Mouse (Mus musculus) erythroblast, embryonic 14.5 days (primary cell): ENCODE data around the gene Ctsw. TPM values are rescaled to one million over a fixed set of nuclear protein-coding genes. Genes with fewer than 3 reads are reported as not detected.

Experiments used
- H3K27me3 ChIP-seq: 2 replicates; pipeline ENCODE4 v1.6.1; 2012; ENCODE audit warnings: inconsistent platforms; ENCODE audit not compliant: control insufficient read depth
- H3K36me3 ChIP-seq: 2 replicates; pipeline ENCODE4 v1.6.1; 2012; ENCODE audit warnings: mild to moderate bottlenecking, inconsistent platforms; ENCODE audit not compliant: control insufficient read depth
- H3K4me1 ChIP-seq: 2 replicates; pipeline ENCODE4 v1.6.1; 2012; ENCODE audit warnings: inconsistent platforms; ENCODE audit not compliant: control insufficient read depth
- H3K4me3 ChIP-seq: replicated peaks from 2 replicates; pipeline ENCODE3; 2012; ENCODE audit warnings: moderate library complexity, mild to moderate bottlenecking, inconsistent platforms
- H3K9me3 ChIP-seq: 2 replicates; pipeline ENCODE4 v1.6.1; 2012; ENCODE audit warnings: low read length, inconsistent platforms, mixed read lengths; ENCODE audit not compliant: control insufficient read depth
- GATA1 ChIP-seq: IDR thresholded peaks from 2 replicates; pipeline ENCODE4 v1.6.1; 2012; ENCODE audit warnings: low read length, inconsistent platforms, mixed read lengths
- TAL1 ChIP-seq: IDR thresholded peaks from 3 replicates; pipeline ENCODE4 v1.6.1; 2012; ENCODE audit warnings: low read length, inconsistent platforms, mixed read lengths
- polyA plus RNA-seq: library from polyadenylated mRNA; stranded (reverse); fragments of >175 nt; gene quantifications from 2 replicates; pipeline ENCODE4 v1.2.3, GENCODE M21; 2012

Gene Ctsw
- polyA plus RNA-seq, 1 experiment: not detected

GRCm38 (mm10) chr19:5488878-5489571, 20.7 kb upstream of the Ctsw start:
- H3K27me3 ChIP-seq: no peaks in the 10 kb centered on the region
- TF ChIP-seq GATA1 (no peak), TAL1 (no peak)
- peaks cover 71% of the 10 kb centered on the region for H3K4me1 ChIP-seq
- H3K36me3 ChIP-seq: peaks cover 53% of the 10 kb centered on the region
- peak overlapping the region; percentile 66 for H3K4me3 ChIP-seq
- H3K9me3 ChIP-seq: no peaks in the 10 kb centered on the region

- Histone ChIP-seq H3K27me3 (no peaks in the 10 kb centered on the region), H3K4me3 (peak within 1 kb of the TSS; percentile 66), H3K4me1 (peaks cover 78% of the 10 kb centered on the region), H3K36me3 (peaks cover 53% of the 10 kb centered on the region), H3K9me3 (no peaks in the 10 kb centered on the region)
- TF ChIP-seq TAL1: no peak
- TF ChIP-seq GATA1: no peak; the same call in 1 of the 2 replicates
Measured at GRCm38 (mm10) chr19:5487768-5488550, 19.7 kb upstream of the Ctsw start, which contains the start of gene Mus81. TSS of gene Mus81 (minus strand) at chr19:5488402.

DNA sequence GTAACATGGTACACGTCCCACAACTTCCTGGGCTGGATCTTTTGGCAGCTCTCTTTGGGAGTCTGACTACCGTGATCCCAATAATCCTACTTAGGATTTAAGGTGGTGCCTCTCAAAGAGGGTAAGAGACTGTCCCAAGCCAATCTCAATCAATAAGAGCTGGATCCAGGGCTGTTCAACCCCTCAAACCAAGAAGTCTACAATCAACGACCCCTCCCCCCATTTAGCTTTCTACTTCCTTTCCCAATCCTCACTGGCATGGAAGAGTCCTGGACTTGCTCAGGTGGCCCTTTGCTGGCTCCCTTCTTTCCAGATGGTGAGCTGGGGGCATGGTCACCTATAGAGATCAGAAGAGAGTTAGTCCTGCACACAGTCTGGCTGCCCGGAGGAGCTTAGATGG, 18.5 kb upstream of the Ctsw start:
- H3K4me1 ChIP-seq: peaks cover 68% of the 10 kb centered on the region
- no peaks in the 10 kb centered on the region for H3K9me3 ChIP-seq
- TF ChIP-seq TAL1 (no peak), GATA1 (no peak)
- peaks cover 52% of the 10 kb centered on the region for H3K36me3 ChIP-seq
- peak overlapping the region; percentile 66 for H3K4me3 ChIP-seq
- no peaks in the 10 kb centered on the region for H3K27me3 ChIP-seq

DNA sequence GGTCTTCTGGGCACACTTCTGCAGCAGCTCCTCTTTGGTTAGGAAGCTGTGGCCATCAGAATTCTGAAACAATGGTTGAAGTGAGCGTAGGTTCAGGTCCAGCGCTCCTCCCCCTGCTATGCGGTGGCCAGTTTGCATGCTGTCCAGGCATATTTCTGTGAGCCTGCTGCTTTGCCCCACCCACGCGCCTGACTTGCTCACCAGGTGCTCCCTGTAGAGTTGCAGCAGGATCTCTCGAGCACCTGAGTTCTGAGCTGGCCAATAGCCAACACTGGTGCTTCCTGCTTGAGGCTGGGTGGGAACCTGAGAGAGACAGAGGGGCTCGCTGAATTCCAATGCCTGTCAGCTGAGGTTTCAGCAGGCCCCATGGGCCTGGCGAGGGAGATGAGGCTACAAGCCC, 18.0 kb upstream of the Ctsw start:
- H3K4me3 ChIP-seq: no peak overlapping the region
- H3K4me1 ChIP-seq: peaks cover 64% of the 10 kb centered on the region
- peaks cover 55% of the 10 kb centered on the region for H3K36me3 ChIP-seq
- no peaks in the 10 kb centered on the region for H3K27me3 ChIP-seq
- no peaks in the 10 kb centered on the region for H3K9me3 ChIP-seq
- TF ChIP-seq TAL1: no peak
- TF ChIP-seq GATA1: no peak

DNA sequence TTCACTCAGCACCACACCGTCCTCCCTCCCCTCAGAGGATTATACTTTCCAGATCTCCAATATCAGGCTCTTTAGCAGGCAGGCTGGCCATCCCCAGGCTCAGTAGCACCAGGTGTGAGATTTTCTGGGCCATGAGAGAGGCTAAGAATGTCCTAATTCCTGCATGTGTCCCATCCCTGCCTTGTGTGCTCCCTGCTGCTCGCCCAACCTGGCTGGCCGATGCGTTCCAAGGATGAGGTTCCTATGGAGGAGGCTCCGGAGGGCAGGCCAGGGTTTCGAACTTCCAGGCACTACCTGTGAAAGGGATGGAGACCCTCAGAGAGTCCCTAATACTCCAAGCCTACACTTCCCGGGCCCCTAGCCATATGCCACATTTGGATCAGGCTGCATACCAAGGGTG, 17.5 kb upstream of the Ctsw start:
- Histone ChIP-seq H3K36me3 (peaks cover 55% of the 10 kb centered on the region), H3K27me3 (no peaks in the 10 kb centered on the region), H3K4me3 (no peak overlapping the region), H3K9me3 (no peaks in the 10 kb centered on the region), H3K4me1 (peaks cover 59% of the 10 kb centered on the region)
- TF ChIP-seq GATA1: no peak
- no peak for TF ChIP-seq TAL1

DNA sequence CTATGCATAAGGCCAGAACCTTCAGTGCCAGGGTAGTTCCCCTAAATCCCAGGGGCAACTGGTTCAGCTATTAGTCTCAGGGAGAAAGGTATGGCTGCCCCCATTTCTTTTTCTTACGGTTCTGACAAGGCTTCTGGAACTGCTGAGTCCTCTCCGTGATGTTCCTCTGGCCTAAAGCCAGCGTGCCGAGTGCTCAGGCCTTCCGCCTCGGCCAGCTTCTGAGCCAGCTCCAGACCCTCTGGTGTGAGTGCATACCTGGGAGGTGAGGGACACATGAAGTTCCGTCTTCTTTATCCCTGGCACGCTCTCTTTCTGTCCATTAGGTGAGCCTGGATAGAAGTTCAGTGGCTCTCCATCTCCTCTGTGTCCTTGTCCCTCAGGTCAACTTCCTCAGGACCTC, 17.1 kb upstream of the Ctsw start:
- Histone ChIP-seq H3K27me3 (no peaks in the 10 kb centered on the region), H3K4me1 (peaks cover 55% of the 10 kb centered on the region), H3K9me3 (no peaks in the 10 kb centered on the region), H3K4me3 (no peak overlapping the region), H3K36me3 (peaks cover 55% of the 10 kb centered on the region)
- no peak for TF ChIP-seq TAL1
- no peak for TF ChIP-seq GATA1

DNA sequence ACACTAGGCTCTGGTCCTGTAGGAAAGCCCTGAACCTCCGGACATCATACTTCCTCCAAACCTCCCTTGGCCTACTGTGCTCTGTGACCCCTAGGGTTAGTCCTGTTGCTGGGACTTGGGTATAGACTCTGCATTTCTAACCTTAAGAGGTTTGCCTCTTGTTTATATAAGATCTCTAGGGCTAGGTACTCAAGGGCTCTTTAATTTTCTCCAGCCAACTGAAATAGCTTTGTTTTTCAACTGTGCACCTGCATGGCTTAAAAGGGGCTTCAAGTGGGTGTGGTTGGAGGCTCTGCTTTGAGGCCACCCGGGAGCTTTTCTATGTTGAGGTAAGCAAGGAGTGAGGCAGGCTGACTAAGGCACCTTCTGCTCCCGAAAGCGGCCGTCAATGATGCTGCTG, 16.2 kb upstream of the Ctsw start:
- no peaks in the 10 kb centered on the region for H3K27me3 ChIP-seq
- peaks cover 48% of the 10 kb centered on the region for H3K4me1 ChIP-seq
- no peaks in the 10 kb centered on the region for H3K9me3 ChIP-seq
- TF ChIP-seq GATA1: no peak
- TF ChIP-seq TAL1: no peak
- H3K36me3 ChIP-seq: peaks cover 55% of the 10 kb centered on the region
- no peak overlapping the region for H3K4me3 ChIP-seq

DNA sequence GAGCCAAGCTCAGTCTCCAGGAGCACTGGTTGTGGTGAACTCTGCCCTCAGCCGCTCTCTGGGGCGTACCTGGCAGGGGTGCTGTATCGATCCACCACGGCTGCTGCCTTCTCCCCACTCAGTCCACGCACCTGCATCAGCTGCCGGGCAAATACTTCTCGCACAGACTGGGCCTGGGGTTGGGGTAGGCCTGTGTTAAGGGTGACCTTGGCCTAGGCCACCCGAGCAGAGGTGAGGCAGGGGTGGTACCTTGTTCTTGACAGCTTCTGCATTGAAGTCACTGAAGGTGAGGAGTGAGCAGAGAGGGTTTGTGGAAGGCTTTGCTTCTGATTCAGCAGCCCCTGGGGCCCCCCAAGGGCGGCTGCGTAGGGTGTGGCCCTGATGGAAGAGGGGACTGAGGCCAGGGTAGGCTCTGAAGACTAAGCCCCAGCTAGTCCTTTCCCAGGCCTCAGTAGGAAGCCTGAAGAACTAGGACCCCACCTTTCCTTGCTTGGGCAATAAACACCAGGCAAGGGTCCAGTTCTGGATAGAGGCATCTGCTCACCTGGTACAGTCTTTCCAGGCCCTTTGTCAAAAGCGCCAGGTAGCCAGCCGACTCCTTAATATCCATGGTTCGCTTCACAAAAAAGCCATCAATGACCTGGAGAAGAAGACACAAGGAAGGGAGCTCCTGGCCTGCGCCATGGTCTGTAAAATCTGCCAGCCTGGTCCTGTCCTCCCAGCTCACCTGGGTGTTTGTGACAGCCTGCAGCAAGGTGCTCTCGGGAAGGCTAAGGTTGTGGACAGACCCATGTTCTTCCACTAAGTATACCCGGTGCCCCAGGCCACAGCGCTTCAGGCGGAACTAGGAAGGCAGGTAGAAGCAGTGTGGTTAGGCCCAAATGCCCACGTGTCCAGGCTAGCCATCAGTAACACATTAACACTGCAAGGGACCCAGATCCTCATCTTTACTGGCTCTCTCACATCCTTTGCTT, 15.4 kb upstream of the Ctsw start:
- no peaks in the 10 kb centered on the region for H3K9me3 ChIP-seq
- no peak for TF ChIP-seq TAL1
- TF ChIP-seq GATA1: no peak
- peaks cover 40% of the 10 kb centered on the region for H3K4me1 ChIP-seq
- peaks cover 55% of the 10 kb centered on the region for H3K36me3 ChIP-seq
- no peak overlapping the region for H3K4me3 ChIP-seq
- no peaks in the 10 kb centered on the region for H3K27me3 ChIP-seq

DNA sequence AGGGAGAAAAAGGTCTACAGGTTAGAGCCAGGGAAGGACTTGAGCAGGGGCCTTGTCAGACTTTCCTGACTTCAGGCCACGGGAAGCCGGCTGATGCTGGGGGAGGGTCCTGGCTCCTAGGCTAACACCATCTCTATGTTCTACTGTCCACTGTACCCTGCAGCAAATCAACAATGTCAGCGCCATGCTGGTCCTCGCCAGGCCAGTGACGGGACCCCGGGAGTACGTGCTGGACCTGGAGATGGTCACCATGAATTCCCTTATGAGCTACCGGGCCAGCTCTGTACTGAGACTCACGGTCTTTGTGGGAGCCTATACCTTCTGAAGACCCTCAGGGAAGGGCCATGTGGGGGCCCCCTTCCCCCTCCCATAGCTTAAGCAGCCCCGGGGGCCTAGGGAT, 13.1 kb upstream of the Ctsw start:
- peaks cover 17% of the 10 kb centered on the region for H3K4me1 ChIP-seq
- peaks cover 49% of the 10 kb centered on the region for H3K36me3 ChIP-seq
- TF ChIP-seq TAL1 (no peak), GATA1 (no peak)
- no peaks in the 10 kb centered on the region for H3K9me3 ChIP-seq
- H3K4me3 ChIP-seq: no peak overlapping the region
- H3K27me3 ChIP-seq: peaks cover 10% of the 10 kb centered on the region
